Mouse (Mus musculus): ENCODE data around the gene Ncbp3. TPM values are rescaled to one million over a fixed set of nuclear protein-coding genes. Genes with fewer than 3 reads are reported as not detected.

The Ncbp3 gene
- polyA plus RNA-seq, 1 experiment from 2014 or later, result 13.5 TPM

- Histone ChIP-seq H3K36me3 (no peaks in the 10 kb centered on the region), H3K27ac (no peak overlapping the region), H3K9me3 (no peaks in the 10 kb centered on the region), H3K9ac (replicated peaks) (no peak overlapping the region), H3K4me2 (replicated peaks) (no peak overlapping the region), H3K4me1 (replicated peaks) (peaks cover 22% of the 10 kb centered on the region), H3K27me3 (peaks cover 25% of the 10 kb centered on the region), H3K4me3 (replicated peaks) (no peak overlapping the region)
- 78% methylated on average over 6 of the region's 6 CpGs for WGBS
- no peak for ATAC-seq
Measured at GRCm38 (mm10) chr11:73016103-73016420, 31.5 kb upstream of the Ncbp3 start.

GRCm38 (mm10) chr11:73018471-73019146 is 29.0 kb upstream of the Ncbp3 start, which contains the start of gene Camkk1:
Camkk1 (plus strand) TSS chr11:73019008.
- Histone ChIP-seq H3K27me3 (peaks cover 35% of the 10 kb centered on the region), H3K9ac (replicated peaks) (peak within 1 kb of the TSS; percentile 71), H3K4me2 (replicated peaks) (peak within 1 kb of the TSS; percentile 89), H3K27ac (peak within 1 kb of the TSS; percentile 22), H3K4me3 (replicated peaks) (peak within 1 kb of the TSS; percentile 54), H3K36me3 (no peaks in the 10 kb centered on the region), H3K9me3 (no peaks in the 10 kb centered on the region), H3K4me1 (replicated peaks) (peaks cover 29% of the 10 kb centered on the region)
- under 1% methylated on average over 52 of the region's 57 CpGs for WGBS
- peak; percentile 96 for ATAC-seq

- peaks cover 35% of the 10 kb centered on the region for H3K4me1 ChIP-seq (replicated peaks)
- no peaks in the 10 kb centered on the region for H3K9me3 ChIP-seq
- H3K4me3 ChIP-seq (replicated peaks), result peak overlapping the region; percentile 54
- peak overlapping the region; percentile 71 for H3K9ac ChIP-seq (replicated peaks)
- H3K4me2 ChIP-seq (replicated peaks), result peak overlapping the region; percentile 89
- no peaks in the 10 kb centered on the region for H3K36me3 ChIP-seq
- H3K27ac ChIP-seq, result peak overlapping the region; percentile 22
- ATAC-seq, result peak; percentile 80
- peaks cover 35% of the 10 kb centered on the region for H3K27me3 ChIP-seq
- under 1% methylated on average over 46 of the region's 46 CpGs for WGBS
Measured at GRCm38 (mm10) chr11:73019147-73019795, 28.3 kb upstream of the Ncbp3 start.

- H3K27me3 ChIP-seq, result peaks cover 35% of the 10 kb centered on the region
- H3K9ac ChIP-seq (replicated peaks), result no peak overlapping the region
- H3K9me3 ChIP-seq, result no peaks in the 10 kb centered on the region
- peaks cover 36% of the 10 kb centered on the region for H3K4me1 ChIP-seq (replicated peaks)
- no peak overlapping the region for H3K4me3 ChIP-seq (replicated peaks)
- H3K4me2 ChIP-seq (replicated peaks), result no peak overlapping the region
- H3K27ac ChIP-seq, result no peak overlapping the region
- H3K36me3 ChIP-seq, result no peaks in the 10 kb centered on the region
- 57% methylated on average over 7 of the region's 7 CpGs for WGBS
- no peak for ATAC-seq
Measured at GRCm38 (mm10) chr11:73020953-73021800, 26.4 kb upstream of the Ncbp3 start.

GRCm38 (mm10) chr11:73023099-73023498 is 24.5 kb upstream of the Ncbp3 start:
- H3K4me3 ChIP-seq (replicated peaks), result no peak overlapping the region
- ATAC-seq, result no peak
- no peak overlapping the region for H3K9ac ChIP-seq (replicated peaks)
- H3K9me3 ChIP-seq, result no peaks in the 10 kb centered on the region
- peaks cover 24% of the 10 kb centered on the region for H3K27me3 ChIP-seq
- H3K4me1 ChIP-seq (replicated peaks), result peaks cover 36% of the 10 kb centered on the region
- H3K4me2 ChIP-seq (replicated peaks), result no peak overlapping the region
- no peaks in the 10 kb centered on the region for H3K36me3 ChIP-seq
- no peak overlapping the region for H3K27ac ChIP-seq
- WGBS, result 50% methylated on average over 9 of the region's 9 CpGs

GRCm38 (mm10) chr11:73023827-73024226 is 23.8 kb upstream of the Ncbp3 start:
- no peaks in the 10 kb centered on the region for H3K36me3 ChIP-seq
- H3K9ac ChIP-seq (replicated peaks), result no peak overlapping the region
- no peak overlapping the region for H3K4me2 ChIP-seq (replicated peaks)
- 17% methylated on average over 4 of the region's 4 CpGs for WGBS
- no peaks in the 10 kb centered on the region for H3K9me3 ChIP-seq
- H3K27ac ChIP-seq, result no peak overlapping the region
- ATAC-seq, result no peak
- H3K27me3 ChIP-seq, result peaks cover 24% of the 10 kb centered on the region
- peaks cover 33% of the 10 kb centered on the region for H3K4me1 ChIP-seq (replicated peaks)
- no peak overlapping the region for H3K4me3 ChIP-seq (replicated peaks)

GRCm38 (mm10) chr11:73024236-73024904 is 23.2 kb upstream of the Ncbp3 start:
- H3K27ac ChIP-seq, result no peak overlapping the region
- no peaks in the 10 kb centered on the region for H3K9me3 ChIP-seq
- peaks cover 29% of the 10 kb centered on the region for H3K4me1 ChIP-seq (replicated peaks)
- 0 out of 2 replicates have a peak overlapping the region, but pooled peaks have one; percentile 15 for H3K9ac ChIP-seq (replicated peaks)
- no peak overlapping the region for H3K4me3 ChIP-seq (replicated peaks)
- H3K27me3 ChIP-seq, result peaks cover 24% of the 10 kb centered on the region
- H3K36me3 ChIP-seq, result no peaks in the 10 kb centered on the region
- no peak for ATAC-seq
- 71% methylated on average over 7 of the region's 7 CpGs for WGBS
- H3K4me2 ChIP-seq (replicated peaks), result no peak overlapping the region

- H3K4me2 ChIP-seq (replicated peaks), result no peak overlapping the region
- ATAC-seq, result no peak
- H3K36me3 ChIP-seq, result no peaks in the 10 kb centered on the region
- 68% methylated on average over 8 of the region's 8 CpGs for WGBS
- H3K9ac ChIP-seq (replicated peaks), result no peak overlapping the region
- no peak overlapping the region for H3K27ac ChIP-seq
- no peak overlapping the region for H3K4me3 ChIP-seq (replicated peaks)
- H3K27me3 ChIP-seq, result peaks cover under 1% of the 10 kb centered on the region
- peaks cover 25% of the 10 kb centered on the region for H3K4me1 ChIP-seq (replicated peaks)
- H3K9me3 ChIP-seq, result no peaks in the 10 kb centered on the region
Measured at GRCm38 (mm10) chr11:73026961-73027360, 20.6 kb upstream of the Ncbp3 start.

GRCm38 (mm10) chr11:73030821-73031498 is 16.6 kb upstream of the Ncbp3 start:
- no peaks in the 10 kb centered on the region for H3K27me3 ChIP-seq
- peak; percentile 94 for ATAC-seq
- peaks cover 11% of the 10 kb centered on the region for H3K4me1 ChIP-seq (replicated peaks)
- peaks cover 4% of the 10 kb centered on the region for H3K36me3 ChIP-seq
- H3K4me2 ChIP-seq (replicated peaks), result peak overlapping the region; percentile 65
- H3K9ac ChIP-seq (replicated peaks), result peak overlapping the region; percentile 64
- H3K27ac ChIP-seq, result peak overlapping the region; percentile 85
- H3K9me3 ChIP-seq, result no peaks in the 10 kb centered on the region
- WGBS, result 23% methylated on average over 20 of the region's 20 CpGs
- peak overlapping the region; percentile 33 for H3K4me3 ChIP-seq (replicated peaks)

GRCm38 (mm10) chr11:73031536-73031935 is 16.0 kb upstream of the Ncbp3 start:
- 58% methylated on average over 5 of the region's 5 CpGs for WGBS
- ATAC-seq, result no peak; the same call in 1 of the 2 replicates
- Histone ChIP-seq H3K4me3 (replicated peaks) (no peak overlapping the region), H3K27me3 (no peaks in the 10 kb centered on the region), H3K4me2 (replicated peaks) (peak overlapping the region; percentile 65), H3K27ac (peak overlapping the region; percentile 85), H3K9ac (replicated peaks) (peak overlapping the region; percentile 64), H3K9me3 (no peaks in the 10 kb centered on the region), H3K36me3 (peaks cover 7% of the 10 kb centered on the region), H3K4me1 (replicated peaks) (peaks cover 11% of the 10 kb centered on the region)

- no peaks in the 10 kb centered on the region for H3K9me3 ChIP-seq
- no peak for ATAC-seq
- peaks cover 34% of the 10 kb centered on the region for H3K36me3 ChIP-seq
- H3K27ac ChIP-seq, result no peak overlapping the region
- no peak overlapping the region for H3K4me3 ChIP-seq (replicated peaks)
- H3K4me2 ChIP-seq (replicated peaks), result no peak overlapping the region
- 88% methylated on average over 7 of the region's 7 CpGs for WGBS
- H3K27me3 ChIP-seq, result no peaks in the 10 kb centered on the region
- H3K4me1 ChIP-seq (replicated peaks), result peaks cover 7% of the 10 kb centered on the region
- no peak overlapping the region for H3K9ac ChIP-seq (replicated peaks)
Measured at GRCm38 (mm10) chr11:73036077-73036476, 11.5 kb upstream of the Ncbp3 start.

Data from midbrain, embryonic 13.5 days (tissue).